ENCODE assay signal across 8 mouse cellular contexts in genomic region chr6:127155468-127155867, GRCm38 (mm10). TPM values are rescaled to one million over a fixed set of nuclear protein-coding genes. Genes with fewer than 3 reads are reported as not detected.
DNase-seq lines count a peak whose midpoint lies in the region; ATAC-seq and TF ChIP-seq lines count a peak whose summit lies in the region.

No protein-coding gene starts in this region.

- no peak for TF ChIP-seq POLR2A in testis, adult 2 months (IDR thresholded peaks at IDR 0.05; ENCODE audit: control insufficient read depth, low read depth, low read length)

- H3K4me1 ChIP-seq in testis, adult 2 months (ENCODE audit: control insufficient read depth, insufficient read depth, low read length) = peaks cover 7% of the 10 kb centered on the region
- peaks cover 51% of the 10 kb centered on the region for H3K4me1 ChIP-seq in forebrain, embryonic 15.5 days
- H3K4me1 ChIP-seq in kidney, embryonic 14.5 days (ENCODE audit: control insufficient read depth, insufficient read depth, low read length) = peaks cover 21% of the 10 kb centered on the region

- H3K4me3 ChIP-seq in testis, adult 2 months (ENCODE audit: control insufficient read depth, low read depth, low read length) = peak overlapping the region; percentile 9; the same call in 1 of the 2 replicates
- peak overlapping the region; percentile 57 for H3K4me3 ChIP-seq in forebrain, embryonic 15.5 days
- H3K4me3 ChIP-seq in kidney, embryonic 14.5 days (ENCODE audit: low read length) = peak overlapping the region; percentile 76

- TF ChIP-seq CTCF in testis, adult 2 months (IDR thresholded peaks at IDR 0.05; ENCODE audit: control insufficient read depth, insufficient read depth, insufficient replicate concordance, low read depth, low read length) = no peak

- H3K4me2 ChIP-seq in forebrain, embryonic 15.5 days (replicated peaks) = peak overlapping the region; percentile 83
- H3K4me2 ChIP-seq in kidney, embryonic 14.5 days (replicated peaks; ENCODE audit: low read depth, low read length) = peak overlapping the region; percentile 79

- H3K9me3 ChIP-seq in forebrain, embryonic 15.5 days = no peaks in the 10 kb centered on the region
- no peaks in the 10 kb centered on the region for H3K9me3 ChIP-seq in kidney, embryonic 14.5 days (ENCODE audit: control insufficient read depth, low read length)

- no peak overlapping the region for H3K27ac ChIP-seq in testis, adult 2 months (ENCODE audit: control insufficient read depth, insufficient read depth, low read depth, low read length)
- no peak overlapping the region for H3K27ac ChIP-seq in forebrain, embryonic 15.5 days (replicated peaks)
- H3K27ac ChIP-seq in kidney, embryonic 14.5 days (ENCODE audit: low read depth, low read length) = peak overlapping the region; percentile 91; the same call in 1 of the 2 replicates

- H3K9ac ChIP-seq in forebrain, embryonic 15.5 days (replicated peaks) = no peak overlapping the region
- H3K9ac ChIP-seq in kidney, embryonic 14.5 days (ENCODE audit: low read depth, low read length) = peak overlapping the region; percentile 63; the same call in 1 of the 2 replicates

- no peaks in the 10 kb centered on the region for H3K36me3 ChIP-seq in testis, adult 2 months (ENCODE audit: control insufficient read depth, insufficient read depth, low read length)
- H3K36me3 ChIP-seq in forebrain, embryonic 15.5 days = no peaks in the 10 kb centered on the region
- H3K36me3 ChIP-seq in kidney, embryonic 14.5 days (ENCODE audit: control insufficient read depth, insufficient read depth, low read length) = no peaks in the 10 kb centered on the region

- peaks cover 11% of the 10 kb centered on the region for H3K27me3 ChIP-seq in testis, adult 2 months (ENCODE audit: control insufficient read depth, insufficient read depth, low read length)
- H3K27me3 ChIP-seq in forebrain, embryonic 15.5 days = peaks cover 40% of the 10 kb centered on the region
- no peaks in the 10 kb centered on the region for H3K27me3 ChIP-seq in kidney, embryonic 14.5 days (ENCODE audit: control insufficient read depth, insufficient read depth, low read length)

- ATAC-seq in forebrain, embryonic 15.5 days (replicated peaks) = no peak
- no peak for ATAC-seq in kidney, embryonic 14.5 days (ENCODE audit: low FRiP score, low TSS enrichment)

- WGBS in forebrain, embryonic 15.5 days = under 1% methylated on average over 15 of the region's 15 CpGs
- WGBS in kidney, embryonic 14.5 days = 2% methylated on average over 15 of the region's 15 CpGs

- DNase-seq in testis, postnatal 14 days (ENCODE audit: low spot score) = no peak
- peak; percentile 62 for DNase-seq in lung, postnatal 36 days
- peak; percentile 51 for DNase-seq in thymus, postnatal 14 days
- no peak for DNase-seq in layer of hippocampus, postnatal 14 days (ENCODE audit: low spot score in 2 of 2)
- no peak for DNase-seq in left cerebral cortex, adult 9 months (ENCODE audit: low spot score in 2 of 2)

RNA-seq across cellular contexts. Expression of gene Ccnd2, which starts 3.5 kb away (rescaled TPM):
- 4.0 and 4.3 TPM in 2 replicates for polyA plus RNA-seq in testis, adult 2 months (2012; rRNA removed)
- 1,282 and 1,421 TPM in 2 replicates for polyA plus RNA-seq in forebrain, embryonic 15.5 days (2015; fragmentation: Nextera tagmentation; extraction: Ambion mirVana)
- 793 and 904 TPM in 2 replicates for polyA plus RNA-seq in kidney, embryonic 14.5 days (2014; fragmentation: Nextera tagmentation; extraction: Ambion mirVana)
- total RNA-seq in layer of hippocampus, postnatal 14 days (2021) = 100 to 1,000 TPM; 174 to 210 TPM

RNA-seq across cellular contexts. Expression of gene Tigar, which starts 46.1 kb away (rescaled TPM):
- 5.6 and 6.7 TPM in 2 replicates for polyA plus RNA-seq in testis, adult 2 months (2012; rRNA removed)
- 9.2 and 10.0 TPM in 2 replicates for polyA plus RNA-seq in forebrain, embryonic 15.5 days (2015; fragmentation: Nextera tagmentation; extraction: Ambion mirVana)
- 1.2 and 2.6 TPM in 2 replicates for polyA plus RNA-seq in kidney, embryonic 14.5 days (2014; fragmentation: Nextera tagmentation; extraction: Ambion mirVana)
- total RNA-seq in layer of hippocampus, postnatal 14 days (2021) = 10 to 100 TPM; 30.6 to 36.6 TPM

Comparison
In these comparisons a context has a peak if more than half of its experiments do, and no peak if none do; other contexts are left out.
1. H3K4me3 ChIP-seq: peak in every context shown above with its lines; median percentile 76 in kidney, embryonic 14.5 days; 57 in forebrain, embryonic 15.5 days; 9 in testis, adult 2 months.
2. DNase-seq: peak in lung, postnatal 36 days (single experiment) and thymus, postnatal 14 days (single experiment); none in testis, postnatal 14 days (single experiment), layer of hippocampus, postnatal 14 days (0 of 2) and left cerebral cortex, adult 9 months (0 of 2).
3. RNA of gene Ccnd2, which starts 3.5 kb away (polyA plus RNA-seq): 1,282 to 1,421 TPM in forebrain, embryonic 15.5 days and 793 to 904 TPM in kidney, embryonic 14.5 days; 4.0 to 4.3 TPM in testis, adult 2 months; every median in the first group is over 100 times any median in the second.